Mouse (Mus musculus): ENCODE data around the gene Gm10322. TPM values are rescaled to one million over a fixed set of nuclear protein-coding genes. Genes with fewer than 3 reads are reported as not detected.

Gm10322 gene
- polyA plus RNA-seq, 1 experiment from 2014 or later = not detected

GRCm38 (mm10) chr10:59638576-59638975 lies 22.7 kb downstream of the Gm10322 start:
- Histone ChIP-seq H3K4me3 (no peak overlapping the region), H3K9me3 (no peaks in the 10 kb centered on the region), H3K27ac (no peak overlapping the region), H3K27me3 (ENCODE audit: insufficient read depth, poor library complexity, severe bottlenecking) (no peaks in the 10 kb centered on the region), H3K4me1 (replicated peaks) (no peaks in the 10 kb centered on the region), H3K36me3 (no peaks in the 10 kb centered on the region)
- 88% methylated on average over 6 of the region's 6 CpGs for WGBS
- DNase-seq (ENCODE audit: low spot score) = no peak

- WGBS = 86% methylated on average over 8 of the region's 8 CpGs
- Histone ChIP-seq H3K27me3 (ENCODE audit: insufficient read depth, poor library complexity, severe bottlenecking) (no peaks in the 10 kb centered on the region), H3K27ac (no peak overlapping the region), H3K9me3 (no peaks in the 10 kb centered on the region), H3K36me3 (no peaks in the 10 kb centered on the region), H3K4me1 (replicated peaks) (no peaks in the 10 kb centered on the region), H3K4me3 (no peak overlapping the region)
- DNase-seq (ENCODE audit: low spot score) = no peak
Measured at GRCm38 (mm10) chr10:59642659-59643377, 27.0 kb downstream of the Gm10322 start.

- no peaks in the 10 kb centered on the region for H3K36me3 ChIP-seq
Measured at GRCm38 (mm10) chr10:59643645-59644044, 27.8 kb downstream of the Gm10322 start.

DNA sequence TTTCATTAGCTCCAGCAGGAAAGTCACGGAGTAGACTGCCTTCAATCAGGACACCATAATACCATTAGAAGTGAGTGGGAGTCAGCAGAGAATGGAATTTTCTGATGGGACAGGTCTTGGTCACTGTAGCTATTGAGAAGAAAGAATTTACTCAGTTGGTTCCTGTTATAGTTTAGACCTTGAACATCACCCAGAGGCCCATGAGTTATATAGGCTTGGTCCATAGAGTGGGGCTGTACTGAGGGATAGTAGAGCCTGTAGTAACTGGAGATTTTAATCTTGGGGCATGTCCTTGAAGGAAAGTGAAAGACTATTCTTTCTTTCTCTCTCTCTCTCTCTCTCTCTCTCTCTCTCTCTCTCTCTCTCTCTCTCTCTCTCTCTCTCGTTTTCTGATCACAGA lies 28.8 kb downstream of the Gm10322 start:
- no peak for DNase-seq (ENCODE audit: low spot score)
- 0 out of 2 replicates have a peak, but pooled peaks cover under 1% of the 10 kb centered on the region for H3K9me3 ChIP-seq
- H3K4me3 ChIP-seq = no peak overlapping the region
- H3K36me3 ChIP-seq = no peaks in the 10 kb centered on the region
- no peak overlapping the region for H3K27ac ChIP-seq
- WGBS = 81% methylated on average over 2 of the region's 2 CpGs
- H3K27me3 ChIP-seq (ENCODE audit: insufficient read depth, poor library complexity, severe bottlenecking) = no peaks in the 10 kb centered on the region
- H3K4me1 ChIP-seq (replicated peaks) = no peaks in the 10 kb centered on the region

More at GRCm38 (mm10) chr10:59643645-59644044, 27.8 kb downstream of the Gm10322 start:
- whole genome bisulfite sequencing = 77% methylated on average over 9 of the region's 9 CpGs
- no peaks in the 10 kb centered on the region for H3K4me1 ChIP-seq (replicated peaks)
- no peak for DNase-seq (ENCODE audit: low spot score)
- H3K4me3 ChIP-seq = no peak overlapping the region
- no peak overlapping the region for H3K27ac ChIP-seq
- H3K9me3 ChIP-seq = no peaks in the 10 kb centered on the region
- H3K27me3 ChIP-seq (ENCODE audit: insufficient read depth, poor library complexity, severe bottlenecking) = no peaks in the 10 kb centered on the region

- Histone ChIP-seq H3K27ac (no peak overlapping the region), H3K36me3 (no peaks in the 10 kb centered on the region), H3K27me3 (ENCODE audit: insufficient read depth, poor library complexity, severe bottlenecking) (no peaks in the 10 kb centered on the region), H3K4me3 (no peak overlapping the region), H3K4me1 (replicated peaks) (no peaks in the 10 kb centered on the region), H3K9me3 (peaks cover 5% of the 10 kb centered on the region; the same call in 1 of the 2 replicates)
- 87% methylated on average over 4 of the region's 4 CpGs for WGBS
- DNase-seq (ENCODE audit: low spot score) = no peak
Measured at GRCm38 (mm10) chr10:59645153-59645552, 29.3 kb downstream of the Gm10322 start.

DNA sequence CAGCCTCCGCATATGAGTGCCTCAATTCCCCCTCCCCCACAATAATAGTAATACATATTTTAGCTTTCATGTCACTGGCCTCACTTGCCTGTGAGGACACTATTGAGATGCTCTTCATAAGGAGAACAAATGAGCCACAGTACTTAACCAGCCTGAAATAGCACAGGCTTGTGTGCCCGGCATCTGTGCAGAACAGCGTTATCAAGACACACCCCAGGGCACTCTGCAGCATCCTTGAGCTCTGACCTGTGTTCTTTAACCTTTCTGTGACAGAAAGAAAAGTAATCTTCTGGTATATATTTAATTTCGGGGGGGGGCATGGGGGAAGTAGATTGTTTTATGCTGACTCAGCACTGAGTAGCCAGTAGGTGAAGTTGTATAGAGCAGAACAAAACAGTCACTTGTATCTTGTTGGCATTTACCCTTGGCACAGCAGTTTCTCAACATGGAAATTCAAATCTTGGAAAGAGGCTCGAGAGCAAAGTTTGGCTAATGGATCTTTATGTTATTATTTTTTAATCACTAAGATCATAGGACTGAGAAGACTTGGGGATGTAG lies 31.0 kb downstream of the Gm10322 start:
- H3K27ac ChIP-seq = no peak overlapping the region
- WGBS = 88% methylated on average over 5 of the region's 5 CpGs
- H3K4me1 ChIP-seq (replicated peaks) = no peaks in the 10 kb centered on the region
- no peaks in the 10 kb centered on the region for H3K27me3 ChIP-seq (ENCODE audit: insufficient read depth, poor library complexity, severe bottlenecking)
- DNase-seq (ENCODE audit: low spot score) = no peak
- H3K4me3 ChIP-seq = no peak overlapping the region
- peaks cover 7% of the 10 kb centered on the region; the same call in 1 of the 2 replicates for H3K9me3 ChIP-seq
- H3K36me3 ChIP-seq = no peaks in the 10 kb centered on the region

DNA sequence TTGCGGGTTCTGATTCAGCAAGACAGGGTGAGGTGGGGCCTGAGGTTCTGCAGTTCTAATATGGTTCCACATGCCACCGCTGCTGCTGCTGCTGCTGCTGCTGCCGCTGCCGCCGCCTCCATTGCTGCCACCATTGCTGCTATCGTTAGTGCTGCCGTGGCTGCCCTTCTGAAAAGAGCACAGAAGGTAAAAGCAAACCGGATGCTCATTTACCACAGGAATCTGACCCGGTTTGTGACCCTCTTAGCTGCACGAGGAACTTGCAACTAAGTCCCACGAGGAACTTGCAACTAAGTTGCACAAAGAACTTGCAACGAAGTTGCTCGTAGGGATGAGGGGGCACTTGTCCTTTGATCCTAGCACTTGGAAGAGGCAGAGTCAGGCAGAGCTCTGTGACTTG lies 40.9 kb downstream of the Gm10322 start:
- Histone ChIP-seq H3K36me3 (no peaks in the 10 kb centered on the region), H3K9me3 (0 out of 2 replicates have a peak, but pooled peaks cover 3% of the 10 kb centered on the region), H3K27ac (no peak overlapping the region), H3K4me1 (replicated peaks) (no peaks in the 10 kb centered on the region), H3K27me3 (ENCODE audit: insufficient read depth, poor library complexity, severe bottlenecking) (no peaks in the 10 kb centered on the region), H3K4me3 (no peak overlapping the region)
- WGBS = 82% methylated on average over 13 of the region's 13 CpGs
- DNase-seq (ENCODE audit: low spot score) = no peak

DNA sequence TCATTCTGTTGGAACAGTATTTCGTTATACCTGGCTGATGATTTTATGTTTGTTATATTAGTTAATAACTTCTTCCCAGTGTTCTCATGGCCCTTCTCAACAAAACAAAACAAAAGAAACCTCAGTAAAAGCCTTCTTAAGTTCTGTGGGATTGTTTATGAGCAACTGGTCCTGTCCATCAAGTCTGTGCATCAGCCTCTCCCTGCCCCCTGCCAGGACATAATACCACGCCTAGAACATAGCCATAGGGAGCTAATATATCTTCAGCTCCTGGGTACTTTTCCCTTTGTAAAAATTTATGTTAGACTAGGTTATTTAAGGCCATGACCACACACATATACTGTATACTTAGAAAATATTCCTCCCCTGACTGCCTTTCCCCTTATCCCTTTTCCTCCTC lies 48.9 kb downstream of the Gm10322 start:
- no peaks in the 10 kb centered on the region for H3K4me1 ChIP-seq (replicated peaks)
- no peaks in the 10 kb centered on the region for H3K27me3 ChIP-seq (ENCODE audit: insufficient read depth, poor library complexity, severe bottlenecking)
- H3K4me3 ChIP-seq = no peak overlapping the region
- no peak for DNase-seq (ENCODE audit: low spot score)
- H3K9me3 ChIP-seq = 0 out of 2 replicates have a peak, but pooled peaks cover 3% of the 10 kb centered on the region
- no peaks in the 10 kb centered on the region for H3K36me3 ChIP-seq
- 82% methylated on average over 2 of the region's 2 CpGs for WGBS
- no peak overlapping the region for H3K27ac ChIP-seq

DNA sequence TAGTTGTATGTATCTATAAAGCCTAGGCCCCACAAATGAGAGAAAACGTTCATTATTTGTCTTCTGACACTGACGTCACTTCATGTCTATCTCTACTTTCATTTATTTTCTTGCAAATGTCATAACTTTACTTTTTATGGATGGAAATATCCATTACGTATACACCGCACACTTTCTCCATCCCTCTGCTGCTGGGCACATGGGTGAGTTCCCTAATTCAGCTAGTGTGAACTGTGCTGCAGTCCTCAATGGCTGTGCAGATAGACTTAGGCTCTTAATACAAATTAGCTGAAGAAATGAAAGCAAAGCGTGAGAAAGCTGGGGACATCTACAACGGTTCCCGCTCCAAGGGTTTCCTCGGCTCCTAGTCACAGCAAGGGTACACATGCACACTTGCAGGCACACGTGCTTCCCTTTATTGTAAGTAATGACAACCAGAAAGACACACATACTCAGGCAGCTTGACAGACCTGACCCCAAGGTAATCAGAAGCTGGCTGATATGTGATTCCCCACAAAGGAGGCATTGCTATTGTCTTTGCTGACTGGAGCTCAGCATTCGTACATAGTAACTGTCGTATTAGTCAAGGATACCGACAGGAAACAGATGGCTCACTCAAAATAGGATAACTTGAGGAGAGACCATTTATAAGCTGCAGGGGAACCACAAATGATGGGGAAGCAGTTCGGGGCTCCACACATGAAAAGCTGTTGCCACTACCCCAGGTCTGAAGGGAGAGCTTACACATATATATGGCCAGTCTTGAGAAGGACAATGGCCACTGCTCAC lies 49.8 kb downstream of the Gm10322 start:
- Histone ChIP-seq H3K4me1 (replicated peaks) (no peaks in the 10 kb centered on the region), H3K36me3 (no peaks in the 10 kb centered on the region), H3K27ac (no peak overlapping the region; the same call in 1 of the 2 replicates), H3K4me3 (no peak overlapping the region), H3K9me3 (no peaks in the 10 kb centered on the region), H3K27me3 (ENCODE audit: insufficient read depth, poor library complexity, severe bottlenecking) (no peaks in the 10 kb centered on the region)
- WGBS = 83% methylated on average over 13 of the region's 13 CpGs
- no peak for DNase-seq (ENCODE audit: low spot score)

Other genes with a start within 250 kb of the Gm10322 start
- gene Gm10273, start 220.4 kb upstream of the Gm10322 start, polyA plus RNA-seq (2016; fragmentation: Nextera tagmentation; extraction: Ambion mirVana) = 2.4 and 9.9 TPM in 2 replicates
- not detected in 2 replicates for gene Pla2g12b, start 212.4 kb upstream of the Gm10322 start, polyA plus RNA-seq (2016; fragmentation: Nextera tagmentation; extraction: Ambion mirVana)
- gene Oit3, start 174.3 kb upstream of the Gm10322 start, polyA plus RNA-seq (2016; fragmentation: Nextera tagmentation; extraction: Ambion mirVana) = 0.76 and 1.3 TPM in 2 replicates
- gene Mcu, start 629 bp downstream of the Gm10322 start, polyA plus RNA-seq (2016; fragmentation: Nextera tagmentation; extraction: Ambion mirVana) = 18.6 and 19.2 TPM in 2 replicates
- 57.0 and 63.9 TPM in 2 replicates for gene Micu1, start 86.4 kb downstream of the Gm10322 start, polyA plus RNA-seq (2016; fragmentation: Nextera tagmentation; extraction: Ambion mirVana)

Measured in hindbrain, embryonic 10.5 days (tissue).